Mouse (Mus musculus) MEL (cell line): ENCODE results near the gene Surf4. TPM values are rescaled to one million over a fixed set of nuclear protein-coding genes. Genes with fewer than 3 reads are reported as not detected.

Experiments used
- DNase-seq: peaks from one replicate; pipeline ENCODE4 v3.0.0; 2011; ENCODE audit warnings: low read depth, low spot score
- H3K27ac ChIP-seq: 2 replicates; pipeline ENCODE4 v1.5.1; 2012; ENCODE audit warnings: low read depth, mild to moderate bottlenecking, control low read depth, low read length, moderate library complexity; ENCODE audit not compliant: control insufficient read depth
- H3K27me3 ChIP-seq, 2 experiments: fragments of 150-350 bp in 1 of 2; sonication (generic) in 1 of 2; 2 replicates each; pipeline ENCODE4 v1.6.1; 2012; ENCODE audit warnings: low read length in 2 of 2, mild to moderate bottlenecking in 2 of 2, improper control_type of control experiment in 1 of 2, moderate library complexity in 1 of 2; ENCODE audit not compliant: insufficient read depth in 2 of 2, control insufficient read depth in 1 of 2
- H3K36me3 ChIP-seq, 2 experiments: 2 replicates each; pipeline ENCODE4 v1.6.1; 2012 to 2014; ENCODE audit warnings: low read length in 2 of 2, improper control_type of control experiment in 1 of 2, inconsistent platforms in 1 of 2, mild to moderate bottlenecking in 1 of 2; ENCODE audit not compliant: insufficient read depth in 2 of 2, control insufficient read depth in 1 of 2
- H3K4me1 ChIP-seq, 2 experiments: fragments of 150-350 bp in 1 of 2; sonication (generic) in 1 of 2; 2 replicates each; pipeline ENCODE4 v1.6.1; 2012; ENCODE audit warnings: low read length in 2 of 2, improper control_type of control experiment in 1 of 2, mild to moderate bottlenecking in 1 of 2; ENCODE audit not compliant: insufficient read depth in 2 of 2, control insufficient read depth in 1 of 2
- H3K4me3 ChIP-seq, 2 experiments: fragments of 150-350 bp in 1 of 2; sonication (generic) in 1 of 2; 2 replicates each; pipeline ENCODE4 v1.5.1; 2012; ENCODE audit warnings: low read depth in 2 of 2, low read length in 2 of 2, mild to moderate bottlenecking in 2 of 2, moderate library complexity in 2 of 2, control low read depth in 1 of 2, improper control_type of control experiment in 1 of 2; ENCODE audit not compliant: control insufficient read depth in 1 of 2, insufficient read depth in 1 of 2
- H3K79me2 ChIP-seq: 2 replicates; pipeline ENCODE4 v1.6.1; 2012; ENCODE audit warnings: mild to moderate bottlenecking, low read length, moderate library complexity; ENCODE audit not compliant: control insufficient read depth, poor library complexity, insufficient read depth
- H3K9ac ChIP-seq: 2 replicates; pipeline ENCODE4 v1.6.1; 2012; ENCODE audit warnings: low read depth, mild to moderate bottlenecking, control low read depth, low read length, moderate library complexity; ENCODE audit not compliant: control insufficient read depth, poor library complexity, severe bottlenecking
- H3K9me3 ChIP-seq: fragments of 150-350 bp; sonication (generic); replicated peaks from 2 replicates; pipeline ENCODE4 v1.6.1; 2012; ENCODE audit warnings: mild to moderate bottlenecking, low read length, improper control_type of control experiment, moderate library complexity; ENCODE audit not compliant: insufficient read depth
- BHLHE40 ChIP-seq: IDR thresholded peaks from 2 replicates; pipeline ENCODE4 v1.6.1; 2012; ENCODE audit warnings: low read depth, mild to moderate bottlenecking, inconsistent platforms, low read length, improper control_type of control experiment, borderline replicate concordance
- ELF1 ChIP-seq: IDR thresholded peaks from 2 replicates; pipeline ENCODE4 v1.6.1; 2014; ENCODE audit warnings: low read depth, mild to moderate bottlenecking, inconsistent platforms, low read length, improper control_type of control experiment, moderate library complexity
- GABPA ChIP-seq: IDR thresholded peaks from 2 replicates; pipeline ENCODE4 v1.6.1; 2012; ENCODE audit warnings: low read depth, mild to moderate bottlenecking, inconsistent platforms, low read length, improper control_type of control experiment, moderate library complexity
- GATA1 ChIP-seq: IDR thresholded peaks from 2 replicates; pipeline ENCODE4 v1.6.1; 2011; ENCODE audit warnings: low read depth, low read length, improper control_type of control experiment
- HCFC1 ChIP-seq: IDR thresholded peaks from 2 replicates; pipeline ENCODE4 v1.6.1; 2012; ENCODE audit warnings: low read depth, mild to moderate bottlenecking, inconsistent platforms, low read length, improper control_type of control experiment, moderate library complexity
- MAFK ChIP-seq: IDR thresholded peaks from 2 replicates; pipeline ENCODE4 v1.6.1; 2011; ENCODE audit warnings: low read depth, mild to moderate bottlenecking, low read length, improper control_type of control experiment, borderline replicate concordance
- MAZ ChIP-seq: IDR thresholded peaks from 2 replicates; pipeline ENCODE4 v1.6.1; 2012; ENCODE audit warnings: low read depth, mild to moderate bottlenecking, inconsistent platforms, low read length, improper control_type of control experiment
- MYC ChIP-seq: IDR thresholded peaks from 2 replicates; pipeline ENCODE4 v1.6.1; 2011; ENCODE audit warnings: low read depth, mild to moderate bottlenecking, low read length, improper control_type of control experiment, moderate library complexity
- NELFE ChIP-seq: IDR thresholded peaks from 2 replicates; pipeline ENCODE4 v1.6.1; 2011; ENCODE audit warnings: low read depth, low read length, improper control_type of control experiment
- NRF1 ChIP-seq: IDR thresholded peaks from 2 replicates; pipeline ENCODE4 v1.6.1; 2014; ENCODE audit warnings: low read depth, mild to moderate bottlenecking, inconsistent platforms, low read length, improper control_type of control experiment, moderate library complexity; ENCODE audit not compliant: poor library complexity, insufficient read depth, severe bottlenecking
- POLR2AphosphoS2 ChIP-seq: IDR thresholded peaks from 2 replicates; pipeline ENCODE4 v1.6.1; 2011; ENCODE audit warnings: low read length, improper control_type of control experiment
- UBTF ChIP-seq: IDR thresholded peaks from 2 replicates; pipeline ENCODE4 v1.6.1; 2012; ENCODE audit warnings: low read depth, mild to moderate bottlenecking, inconsistent platforms, low read length, improper control_type of control experiment, moderate library complexity, borderline replicate concordance; ENCODE audit not compliant: insufficient read depth
- USF1 ChIP-seq: IDR thresholded peaks from 2 replicates; pipeline ENCODE4 v1.6.1; 2014; ENCODE audit warnings: low read depth, mild to moderate bottlenecking, inconsistent platforms, low read length, improper control_type of control experiment, moderate library complexity
- ZKSCAN1 ChIP-seq: IDR thresholded peaks from 2 replicates; pipeline ENCODE4 v1.6.1; 2012; ENCODE audit warnings: low read depth, mild to moderate bottlenecking, inconsistent platforms, low read length, improper control_type of control experiment, moderate library complexity
- ZMIZ1 ChIP-seq: IDR thresholded peaks from 2 replicates; pipeline ENCODE4 v1.6.1; 2012; ENCODE audit warnings: low read depth, mild to moderate bottlenecking, inconsistent platforms, low read length, improper control_type of control experiment, moderate library complexity
- polyA plus RNA-seq, 2 experiments: library from polyadenylated mRNA; stranded (reverse) in 1 of 2; unstranded in 1 of 2; fragments of >175 nt in 1 of 2; fragments of >200 nt in 1 of 2; gene quantifications; 2 replicates each; pipeline versions ENCODE4 v1.2.1 to v1.2.4; 2012; ENCODE audit warnings: low replicate concordance in 2 of 2, low read depth in 1 of 2; ENCODE audit not compliant: insufficient read length in 2 of 2, insufficient read depth in 1 of 2, missing spikeins in 1 of 2
- total RNA-seq: library from RNA; depleted of rRNA; stranded (reverse); fragments of 300-350 nt; gene quantifications from 2 replicates; pipeline ENCODE4 v1.2.3, GENCODE M21; 2012

The Surf4 gene
- total and polyA plus RNA-seq, 3 experiments = 152 to 252 TPM; not detected in 1

GRCm38 (mm10) chr2:26956811-26957487 lies 23.2 kb upstream of the Surf4 start:
- Histone ChIP-seq H3K4me3 (no peak overlapping the region), H3K27me3 (no peaks in the 10 kb centered on the region), H3K9ac (no peak overlapping the region), H3K36me3 (peaks cover 5 to 23% of the 10 kb centered on the region in 2 experiments), H3K27ac (no peak overlapping the region)
- DNase-seq = no peak
- TF ChIP-seq NRF1 (no peak), UBTF (no peak), MAZ (no peak), ZMIZ1 (no peak), POLR2AphosphoS2 (no peak), MAFK (no peak), BHLHE40 (no peak), GABPA (no peak), GATA1 (no peak), HCFC1 (no peak), ZKSCAN1 (no peak), ELF1 (no peak)
- TF ChIP-seq, all 39 proteins: peak for 0
- Histone ChIP-seq H3K9me3 (no peaks in the 10 kb centered on the region), H3K4me1 (peaks cover 1% of the 10 kb centered on the region in 2 experiments; a peak in 1 of 4 replicates), H3K79me2 (peaks cover 7% of the 10 kb centered on the region)

DNA sequence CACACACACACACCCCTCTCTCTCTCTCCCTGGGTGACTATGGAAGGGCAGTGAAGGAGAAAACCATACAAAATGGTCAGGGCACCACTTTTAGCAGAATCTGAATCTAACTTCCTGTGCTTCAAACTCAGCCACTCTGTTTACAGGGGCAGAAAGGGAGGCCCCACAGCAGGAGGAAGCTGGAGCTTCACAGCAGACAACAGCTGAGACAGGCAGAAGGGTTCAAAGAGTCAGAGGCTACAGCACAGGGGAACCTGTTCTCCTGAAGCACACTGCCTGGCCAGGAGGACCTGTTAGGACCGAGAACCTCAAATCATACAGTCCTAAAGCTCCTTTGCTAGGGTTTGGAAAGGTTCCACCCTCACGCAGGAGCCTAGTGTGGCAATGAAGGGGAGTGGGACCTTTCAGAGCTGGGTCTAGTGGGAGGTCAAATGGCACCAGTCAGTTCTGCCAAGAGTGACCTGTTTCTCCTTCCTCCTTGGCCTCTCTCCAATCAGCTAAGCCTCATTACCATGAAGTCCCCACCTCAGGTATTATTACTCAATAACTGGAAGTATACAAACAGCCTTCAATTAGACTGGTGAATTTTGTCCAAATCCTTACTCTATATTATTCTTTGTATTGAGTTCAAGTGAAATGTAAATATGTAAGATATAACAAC lies 21.1 kb upstream of the Surf4 start:
- no peak overlapping the region for H3K4me3 ChIP-seq
- H3K9me3 ChIP-seq = no peaks in the 10 kb centered on the region
- H3K4me1 ChIP-seq = no peaks in the 10 kb centered on the region
- peaks cover 0 to 21% of the 10 kb centered on the region in 2 experiments; a peak in 2 of 4 replicates for H3K36me3 ChIP-seq
- TF ChIP-seq ZMIZ1 (no peak), NELFE (no peak), USF1 (no peak), MYC (no peak), ELF1 (no peak)
- no peaks in the 10 kb centered on the region for H3K79me2 ChIP-seq
- DNase-seq = no peak
- no peak overlapping the region for H3K9ac ChIP-seq
- H3K27me3 ChIP-seq = no peaks in the 10 kb centered on the region
- H3K27ac ChIP-seq = no peak overlapping the region
